Mouse (Mus musculus): Measurements from ENCODE around the gene Arl13b.

Gene Arl13b

DNA sequence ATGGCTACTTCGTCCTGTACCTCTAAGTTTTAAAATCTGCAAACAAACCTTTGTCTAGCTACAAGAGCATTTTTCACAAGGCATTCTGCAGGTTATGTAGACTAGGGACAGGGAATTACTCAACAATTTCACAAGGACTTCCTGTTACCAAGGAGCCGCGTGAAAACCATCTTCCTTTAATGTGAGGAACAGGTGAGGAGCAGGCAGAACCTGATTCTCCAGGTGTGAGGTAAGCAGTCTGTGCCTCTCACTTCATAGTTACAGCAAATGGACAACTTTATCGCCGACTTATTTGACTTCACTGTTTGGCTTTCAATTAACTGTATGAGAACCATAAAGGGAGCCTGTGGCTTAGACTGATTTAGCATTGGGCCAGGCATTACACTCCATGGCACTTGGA is 32.3 kb downstream of the Arl13b start, which contains the start of gene Stx19:
TSS of gene Stx19 (plus strand) at position 186 of the 400 bp plus-strand sequence.
- no peak for DNase-seq (ENCODE audit: low spot score)

DNA sequence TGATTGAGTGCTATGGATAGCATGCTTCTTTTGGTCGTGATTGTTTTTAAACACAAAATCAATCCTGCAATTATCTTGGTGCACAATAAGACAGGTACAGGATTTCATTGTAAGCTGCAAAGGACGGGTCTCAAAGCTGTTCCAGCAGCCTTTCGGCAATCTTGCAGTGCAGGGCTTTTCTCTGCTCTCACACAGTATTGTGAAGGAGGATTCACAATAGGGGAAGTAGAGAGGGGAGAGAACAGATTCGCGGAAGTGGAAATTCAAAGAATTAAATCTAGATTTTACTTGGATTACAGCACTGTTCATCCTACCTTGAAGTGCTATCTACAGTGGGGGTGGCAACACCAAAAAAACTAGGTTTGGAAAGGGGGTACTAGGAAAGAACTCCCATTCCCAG is 33.0 kb downstream of the Arl13b start:
- no peak for DNase-seq (ENCODE audit: low spot score)

- no peak for DNase-seq (ENCODE audit: low spot score)
Observed at GRCm38 (mm10) chr16:62810855-62811254, 36.0 kb downstream of the Arl13b start.

- DNase-seq (ENCODE audit: low spot score) = no peak
Observed at GRCm38 (mm10) chr16:62807249-62807979, 39.4 kb downstream of the Arl13b start.

GRCm38 (mm10) chr16:62804621-62805020 is 42.2 kb downstream of the Arl13b start:
- no peak for DNase-seq (ENCODE audit: low spot score)

DNA sequence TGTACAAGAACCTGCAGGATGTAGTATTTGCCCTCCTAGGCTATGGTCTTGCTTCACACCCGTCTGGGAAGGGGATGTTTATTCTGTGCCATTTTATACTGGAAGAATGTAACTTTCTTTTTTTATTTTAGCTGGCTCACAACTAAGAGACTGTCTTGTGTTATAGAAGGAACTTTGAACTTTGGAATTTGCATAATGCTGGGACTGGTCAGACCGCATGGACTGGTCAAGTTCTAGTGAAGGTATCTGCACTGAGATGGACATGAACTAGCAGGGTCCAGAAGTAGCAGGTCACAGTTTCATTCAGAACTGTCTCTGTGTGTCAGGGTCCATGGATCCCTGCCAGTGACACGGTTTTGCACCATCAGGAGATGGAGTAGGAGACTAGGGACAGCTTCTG is 47.0 kb downstream of the Arl13b start:
- no peak for DNase-seq (ENCODE audit: low spot score)

GRCm38 (mm10) chr16:62799426-62799825 is 47.4 kb downstream of the Arl13b start:
- no peak for DNase-seq (ENCODE audit: low spot score)

GRCm38 (mm10) chr16:62798808-62799207 is 48.0 kb downstream of the Arl13b start:
- DNase-seq (ENCODE audit: low spot score) = no peak

DNA sequence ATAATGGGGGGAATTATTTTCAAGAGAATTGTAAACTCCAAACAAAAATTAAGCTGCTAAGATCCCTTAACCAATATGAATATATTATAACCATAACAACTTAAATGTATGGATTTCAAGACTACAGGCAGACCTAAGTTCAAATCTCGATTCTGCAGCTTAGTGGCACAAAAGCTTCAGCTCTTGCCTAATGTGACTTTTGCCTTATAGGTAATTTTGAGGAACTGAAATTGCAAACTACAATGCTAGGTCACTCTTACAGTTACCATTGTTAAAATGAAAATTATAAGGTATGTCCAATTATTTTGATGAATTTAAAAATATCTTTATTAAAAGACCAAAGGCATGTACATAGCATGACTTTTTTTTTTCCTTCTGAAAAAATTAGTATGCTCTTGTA is 50.2 kb downstream of the Arl13b start:
- DNase-seq (ENCODE audit: low spot score) = no peak

DNA sequence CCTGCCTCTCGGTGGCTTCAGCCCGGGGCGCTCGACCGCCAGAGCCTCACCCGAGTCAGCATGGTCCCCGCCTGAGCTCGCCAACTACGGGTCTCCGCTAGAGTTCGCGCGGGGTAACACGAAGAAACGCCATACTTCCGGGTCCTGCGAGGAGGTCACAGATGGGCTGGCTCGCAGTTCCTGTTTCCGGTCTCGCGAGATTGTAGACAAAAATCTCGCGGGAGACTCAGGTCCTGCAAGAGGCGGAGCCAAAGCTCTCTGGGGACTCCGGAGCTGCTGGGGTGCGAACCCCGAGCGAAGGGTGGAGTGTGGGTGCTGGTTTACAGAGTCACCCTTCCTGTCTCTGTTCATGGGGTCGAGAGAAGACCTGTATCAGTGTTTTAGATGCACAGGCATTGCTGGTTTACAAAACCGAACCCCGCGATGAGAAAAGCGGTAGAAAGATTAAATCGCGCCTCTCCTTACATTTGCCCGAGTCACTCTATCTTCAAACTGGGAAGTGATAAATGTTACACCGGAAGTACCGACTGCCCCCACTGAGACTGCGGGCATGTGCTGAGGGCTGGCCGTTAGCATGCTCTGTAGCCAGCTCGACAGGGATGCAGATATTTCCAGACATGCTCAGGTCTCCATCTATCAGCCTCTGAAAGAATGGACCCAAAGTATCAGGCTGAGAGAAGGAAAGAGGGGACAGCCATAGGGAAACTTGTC is 60.1 kb downstream of the Arl13b start, which contains the start of gene Nsun3:
TSS of gene Nsun3 (minus strand) at position 198 of the 711 bp plus-strand sequence.
- peak; percentile 96 for DNase-seq (ENCODE audit: low spot score)

GRCm38 (mm10) chr16:62782229-62782628 is 64.6 kb downstream of the Arl13b start:
- DNase-seq (ENCODE audit: low spot score) = peak; percentile 51

GRCm38 (mm10) chr16:62778282-62778681 is 68.6 kb downstream of the Arl13b start:
- DNase-seq (ENCODE audit: low spot score) = peak; percentile 25

DNA sequence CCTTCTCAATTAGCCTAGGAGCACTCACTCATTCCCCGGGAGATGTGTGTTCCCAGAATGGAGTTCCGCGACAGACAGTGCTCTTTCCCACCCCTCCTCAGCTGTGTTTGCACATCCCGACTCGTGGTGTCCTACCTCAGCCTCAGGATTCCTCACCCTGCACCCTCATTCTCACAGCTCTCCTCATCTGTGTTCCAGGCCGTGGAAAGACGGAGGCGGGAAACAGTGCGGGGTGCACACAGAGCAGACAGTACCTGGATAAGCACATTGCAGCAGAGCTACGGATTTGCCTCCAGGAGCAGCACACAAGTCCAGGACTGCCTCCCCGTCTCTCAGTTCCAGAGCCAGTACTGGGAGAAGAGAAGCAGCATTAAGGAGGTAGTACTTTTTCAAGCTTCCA is 70.8 kb downstream of the Arl13b start:
- DNase-seq (ENCODE audit: low spot score) = no peak

- DNase-seq (ENCODE audit: low spot score) = no peak
Observed at GRCm38 (mm10) chr16:62773462-62773861, 73.4 kb downstream of the Arl13b start.

- peak; percentile 55 for DNase-seq (ENCODE audit: low spot score)
Observed at GRCm38 (mm10) chr16:62758340-62758739, 88.5 kb downstream of the Arl13b start.

DNA sequence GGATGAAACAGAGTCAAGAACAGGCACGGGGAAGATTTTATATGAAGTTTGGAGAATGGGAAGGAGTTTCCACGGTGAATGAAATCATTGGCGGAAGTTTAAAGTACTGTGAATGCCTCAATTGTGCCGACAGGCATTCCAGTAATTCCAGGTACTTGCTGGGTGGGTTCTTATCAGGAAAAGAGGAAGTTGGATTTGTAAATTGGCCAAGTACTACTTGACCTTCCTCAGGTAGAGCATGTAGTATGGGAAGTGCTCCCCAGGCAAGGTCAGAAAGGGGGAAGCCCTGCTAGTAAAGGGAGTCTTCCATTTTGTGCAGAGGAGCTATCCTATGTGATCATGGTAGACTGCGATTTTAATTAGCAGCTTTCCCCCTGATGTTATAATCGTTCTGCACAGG is 91.5 kb downstream of the Arl13b start:
- no peak for DNase-seq (ENCODE audit: low spot score)

DNA sequence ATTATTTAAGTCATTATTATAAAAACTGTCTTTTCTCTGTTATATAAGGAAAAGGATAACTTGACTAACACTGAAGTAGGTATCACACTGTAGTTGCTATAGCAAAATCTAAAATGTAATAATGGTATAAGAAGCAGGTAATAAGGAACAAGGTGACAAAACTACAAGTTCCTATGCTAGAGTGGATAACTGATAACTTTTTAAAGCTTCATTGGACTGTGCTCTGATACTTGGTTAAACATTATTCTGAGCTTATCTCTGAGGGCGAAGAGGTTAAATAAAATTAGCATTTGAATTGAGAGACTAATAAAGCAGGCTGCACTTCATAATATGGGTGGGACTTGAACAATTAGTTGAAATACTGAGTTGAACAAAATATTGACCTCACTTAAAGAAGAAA is 93.2 kb downstream of the Arl13b start:
- no peak for DNase-seq (ENCODE audit: low spot score)

DNA sequence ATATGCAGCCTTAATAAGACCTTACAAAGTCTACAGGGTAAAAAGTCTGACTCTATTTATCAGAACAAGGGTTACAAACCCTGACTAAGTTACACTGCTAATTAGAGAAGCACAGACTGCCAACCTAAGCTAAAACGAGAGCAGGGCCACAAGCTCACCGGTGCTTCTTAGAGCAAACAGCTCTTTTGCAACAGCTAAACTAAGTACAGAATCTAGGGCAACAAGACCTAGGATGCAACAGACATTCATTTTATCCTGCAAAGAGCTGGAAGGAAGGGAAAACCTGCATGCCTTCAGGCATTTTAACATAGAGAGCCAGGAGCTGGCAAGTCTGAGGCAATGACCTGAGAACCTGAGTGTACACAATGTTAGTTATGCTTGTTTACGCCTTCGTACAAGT is 93.8 kb downstream of the Arl13b start:
- no peak for DNase-seq (ENCODE audit: low spot score)

DNA sequence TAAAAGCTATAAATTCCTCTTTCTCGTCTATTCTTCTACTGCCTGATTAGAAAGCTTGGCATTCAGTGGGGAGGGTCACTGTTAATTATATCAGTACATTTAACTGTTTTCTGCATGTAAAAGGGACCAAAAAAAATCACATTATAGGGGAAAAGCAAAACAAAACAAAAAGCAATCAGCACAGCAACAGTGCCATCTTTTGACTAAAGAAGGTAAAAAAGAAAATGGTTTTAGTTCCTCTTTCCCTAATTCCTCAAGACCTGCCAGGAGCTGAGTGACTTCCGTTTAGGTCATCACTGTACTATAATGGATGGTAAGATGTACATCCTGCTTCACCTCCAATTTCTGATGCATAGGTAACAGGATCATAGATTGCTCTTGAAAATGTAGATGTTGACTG is 101.0 kb downstream of the Arl13b start:
- DNase-seq (ENCODE audit: low spot score) = no peak

Measured in embryo, embryonic 10 days (tissue).